Mouse (Mus musculus): Measurements from ENCODE around the gene Lbh. TPM values are rescaled to one million over a fixed set of nuclear protein-coding genes. Genes with fewer than 3 reads are reported as not detected.

Gene Lbh
- polyA plus RNA-seq, 1 experiment from 2014 or later = 7.0 TPM

- Histone ChIP-seq H3K27me3 (no peaks in the 10 kb centered on the region), H3K4me2 (replicated peaks) (no peak overlapping the region), H3K36me3 (no peaks in the 10 kb centered on the region), H3K4me3 (replicated peaks) (no peak overlapping the region), H3K9ac (replicated peaks) (no peak overlapping the region), H3K9me3 (no peaks in the 10 kb centered on the region), H3K27ac (no peak overlapping the region), H3K4me1 (replicated peaks) (peaks cover 12% of the 10 kb centered on the region; the same call in 1 of the 2 replicates)
- 84% methylated on average over 5 of the region's 5 CpGs for WGBS
- ATAC-seq = no peak
These were observed 47.6 kb downstream of the Lbh start for GRCm38 (mm10) chr17:72965687-72966086.

GRCm38 (mm10) chr17:72966091-72966531 lies 48.0 kb downstream of the Lbh start:
- peaks cover 12% of the 10 kb centered on the region; the same call in 1 of the 2 replicates for H3K4me1 ChIP-seq (replicated peaks)
- 62% methylated on average over 5 of the region's 5 CpGs for WGBS
- no peaks in the 10 kb centered on the region for H3K9me3 ChIP-seq
- no peak overlapping the region for H3K4me2 ChIP-seq (replicated peaks)
- no peak overlapping the region for H3K4me3 ChIP-seq (replicated peaks)
- H3K27ac ChIP-seq = no peak overlapping the region
- H3K27me3 ChIP-seq = no peaks in the 10 kb centered on the region
- no peaks in the 10 kb centered on the region for H3K36me3 ChIP-seq
- no peak overlapping the region for H3K9ac ChIP-seq (replicated peaks)
- no peak for ATAC-seq

GRCm38 (mm10) chr17:72966878-72967277 lies 48.8 kb downstream of the Lbh start:
- H3K9me3 ChIP-seq = no peaks in the 10 kb centered on the region
- no peak overlapping the region for H3K4me2 ChIP-seq (replicated peaks)
- H3K4me1 ChIP-seq (replicated peaks) = peaks cover 12% of the 10 kb centered on the region; the same call in 1 of the 2 replicates
- no peaks in the 10 kb centered on the region for H3K27me3 ChIP-seq
- no peak overlapping the region for H3K4me3 ChIP-seq (replicated peaks)
- H3K9ac ChIP-seq (replicated peaks) = no peak overlapping the region
- no peaks in the 10 kb centered on the region for H3K36me3 ChIP-seq
- H3K27ac ChIP-seq = no peak overlapping the region
- 62% methylated on average over 3 of the region's 3 CpGs for WGBS
- ATAC-seq = no peak

- no peak for ATAC-seq
- 83% methylated on average over 6 of the region's 6 CpGs for WGBS
These were observed 49.5 kb downstream of the Lbh start for GRCm38 (mm10) chr17:72967371-72968175.

GRCm38 (mm10) chr17:72968666-72969065 lies 50.6 kb downstream of the Lbh start:
- Histone ChIP-seq H3K4me2 (replicated peaks) (no peak overlapping the region), H3K4me1 (replicated peaks) (peaks cover 12% of the 10 kb centered on the region; the same call in 1 of the 2 replicates), H3K4me3 (replicated peaks) (no peak overlapping the region), H3K9me3 (no peaks in the 10 kb centered on the region), H3K9ac (replicated peaks) (no peak overlapping the region), H3K27ac (no peak overlapping the region), H3K36me3 (no peaks in the 10 kb centered on the region), H3K27me3 (no peaks in the 10 kb centered on the region)
- no peak for ATAC-seq
- 68% methylated on average over 4 of the region's 4 CpGs for WGBS

More at GRCm38 (mm10) chr17:72967371-72968175, 49.5 kb downstream of the Lbh start:
- no peak overlapping the region for H3K9ac ChIP-seq (replicated peaks)
- no peaks in the 10 kb centered on the region for H3K9me3 ChIP-seq
- H3K27ac ChIP-seq = no peak overlapping the region
- H3K4me3 ChIP-seq (replicated peaks) = no peak overlapping the region
- no peaks in the 10 kb centered on the region for H3K27me3 ChIP-seq
- H3K4me2 ChIP-seq (replicated peaks) = no peak overlapping the region
- peaks cover 12% of the 10 kb centered on the region; the same call in 1 of the 2 replicates for H3K4me1 ChIP-seq (replicated peaks)
- no peaks in the 10 kb centered on the region for H3K36me3 ChIP-seq

- Histone ChIP-seq H3K27me3 (no peaks in the 10 kb centered on the region), H3K9ac (replicated peaks) (no peak overlapping the region), H3K9me3 (no peaks in the 10 kb centered on the region), H3K4me1 (replicated peaks) (peaks cover 12% of the 10 kb centered on the region; the same call in 1 of the 2 replicates), H3K36me3 (no peaks in the 10 kb centered on the region), H3K27ac (no peak overlapping the region), H3K4me3 (replicated peaks) (no peak overlapping the region), H3K4me2 (replicated peaks) (no peak overlapping the region)
- 87% methylated on average over 7 of the region's 7 CpGs for WGBS
- no peak for ATAC-seq
These were observed 52.6 kb downstream of the Lbh start for GRCm38 (mm10) chr17:72970631-72971161.

GRCm38 (mm10) chr17:72973041-72973440 lies 54.9 kb downstream of the Lbh start:
- 95% methylated on average over 5 of the region's 5 CpGs for WGBS
- no peak overlapping the region for H3K4me3 ChIP-seq (replicated peaks)
- no peaks in the 10 kb centered on the region for H3K36me3 ChIP-seq
- no peaks in the 10 kb centered on the region for H3K9me3 ChIP-seq
- H3K9ac ChIP-seq (replicated peaks) = no peak overlapping the region
- H3K4me2 ChIP-seq (replicated peaks) = no peak overlapping the region
- peaks cover 3% of the 10 kb centered on the region; the same call in 1 of the 2 replicates for H3K4me1 ChIP-seq (replicated peaks)
- no peak overlapping the region for H3K27ac ChIP-seq
- no peak for ATAC-seq
- no peaks in the 10 kb centered on the region for H3K27me3 ChIP-seq

GRCm38 (mm10) chr17:72976258-72977231 lies 58.4 kb downstream of the Lbh start:
- H3K27me3 ChIP-seq = no peaks in the 10 kb centered on the region
- ATAC-seq = no peak
- H3K9me3 ChIP-seq = no peaks in the 10 kb centered on the region
- H3K4me2 ChIP-seq (replicated peaks) = no peak overlapping the region
- 82% methylated on average over 11 of the region's 11 CpGs for WGBS
- no peaks in the 10 kb centered on the region for H3K36me3 ChIP-seq
- H3K9ac ChIP-seq (replicated peaks) = no peak overlapping the region
- no peak overlapping the region for H3K4me3 ChIP-seq (replicated peaks)
- no peak overlapping the region for H3K27ac ChIP-seq
- no peaks in the 10 kb centered on the region for H3K4me1 ChIP-seq (replicated peaks)

GRCm38 (mm10) chr17:72977616-72978015 lies 59.5 kb downstream of the Lbh start:
- ATAC-seq = no peak
- WGBS = 93% methylated on average over 1 of the region's 1 CpGs
- Histone ChIP-seq H3K9me3 (no peaks in the 10 kb centered on the region), H3K4me1 (replicated peaks) (no peaks in the 10 kb centered on the region), H3K27me3 (no peaks in the 10 kb centered on the region), H3K36me3 (no peaks in the 10 kb centered on the region), H3K4me3 (replicated peaks) (no peak overlapping the region), H3K4me2 (replicated peaks) (no peak overlapping the region), H3K9ac (replicated peaks) (no peak overlapping the region), H3K27ac (no peak overlapping the region)

- Histone ChIP-seq H3K9ac (replicated peaks) (no peak overlapping the region), H3K4me2 (replicated peaks) (no peak overlapping the region), H3K27ac (no peak overlapping the region), H3K27me3 (no peaks in the 10 kb centered on the region), H3K4me1 (replicated peaks) (no peaks in the 10 kb centered on the region), H3K36me3 (no peaks in the 10 kb centered on the region), H3K9me3 (no peaks in the 10 kb centered on the region), H3K4me3 (replicated peaks) (no peak overlapping the region)
- 86% methylated on average over 6 of the region's 6 CpGs for WGBS
- ATAC-seq = no peak
These were observed 64.1 kb downstream of the Lbh start for GRCm38 (mm10) chr17:72982156-72982555.

GRCm38 (mm10) chr17:72983471-72983870 lies 65.4 kb downstream of the Lbh start:
- Histone ChIP-seq H3K9ac (replicated peaks) (no peak overlapping the region), H3K27ac (no peak overlapping the region), H3K27me3 (no peaks in the 10 kb centered on the region), H3K4me1 (replicated peaks) (no peaks in the 10 kb centered on the region), H3K4me2 (replicated peaks) (no peak overlapping the region), H3K9me3 (no peaks in the 10 kb centered on the region), H3K4me3 (replicated peaks) (no peak overlapping the region), H3K36me3 (no peaks in the 10 kb centered on the region)
- ATAC-seq = no peak
- WGBS = 88% methylated on average over 7 of the region's 7 CpGs

GRCm38 (mm10) chr17:72989025-72989424 lies 70.9 kb downstream of the Lbh start:
- H3K36me3 ChIP-seq = no peaks in the 10 kb centered on the region
- WGBS = 79% methylated on average over 6 of the region's 6 CpGs
- H3K27me3 ChIP-seq = no peaks in the 10 kb centered on the region
- H3K27ac ChIP-seq = no peak overlapping the region
- ATAC-seq = no peak
- H3K4me1 ChIP-seq (replicated peaks) = no peaks in the 10 kb centered on the region
- H3K4me2 ChIP-seq (replicated peaks) = no peak overlapping the region
- H3K9me3 ChIP-seq = no peaks in the 10 kb centered on the region
- H3K4me3 ChIP-seq (replicated peaks) = no peak overlapping the region
- no peak overlapping the region for H3K9ac ChIP-seq (replicated peaks)

All from midbrain, embryonic 13.5 days (tissue).